Mouse (Mus musculus) liver, adult 2 months (tissue): ENCODE results near the gene Mgp. TPM values are rescaled to one million over a fixed set of nuclear protein-coding genes. Genes with fewer than 3 reads are reported as not detected.
A peak's percentile ranks its signal among the peaks of the same experiment; 100 is the strongest.

Source experiments
- DNase-seq: peaks from one replicate; pipeline ENCODE4 v3.0.0-alpha.2; 2011; ENCODE audit warnings: low read depth, low spot score; ENCODE audit errors: extremely low read depth
- H3K27ac ChIP-seq: fragments of 200-500 bp; replicated peaks from 2 replicates; pipeline ENCODE4 v1.5.1; 2012; ENCODE audit warnings: low read depth, mild to moderate bottlenecking, control low read depth, inconsistent platforms, low read length; ENCODE audit not compliant: insufficient read depth
- H3K27me3 ChIP-seq: fragments of 200-500 bp; 2 replicates; pipeline ENCODE4 v1.6.1; 2012; ENCODE audit warnings: mild to moderate bottlenecking, moderate library complexity, low read length, inconsistent platforms; ENCODE audit not compliant: control insufficient read depth, insufficient read depth
- H3K36me3 ChIP-seq: fragments of 200-500 bp; 2 replicates; pipeline ENCODE4 v1.6.1; 2012; ENCODE audit warnings: low read length, inconsistent platforms; ENCODE audit not compliant: control insufficient read depth, insufficient read depth
- H3K4me1 ChIP-seq: fragments of 200-500 bp; 2 replicates; pipeline ENCODE4 v1.6.1; 2011; ENCODE audit warnings: low read length; ENCODE audit not compliant: control insufficient read depth, insufficient read depth
- H3K4me3 ChIP-seq: fragments of 200-500 bp; 2 replicates; pipeline ENCODE4 v1.5.1; 2011; ENCODE audit warnings: low read depth, mild to moderate bottlenecking, control low read depth, low read length, moderate library complexity; ENCODE audit not compliant: insufficient read depth
- H3K79me2 ChIP-seq: fragments of 200-500 bp; 2 replicates; pipeline ENCODE4 v1.6.1; 2012; ENCODE audit warnings: inconsistent platforms, mild to moderate bottlenecking, low read length, moderate library complexity; ENCODE audit not compliant: control insufficient read depth, insufficient read depth
- H3K9ac ChIP-seq: fragments of 200-500 bp; 2 replicates; pipeline ENCODE4 v1.6.1; 2012; ENCODE audit warnings: low read depth, mild to moderate bottlenecking, control low read depth, inconsistent platforms, low read length
- CTCF ChIP-seq: fragments of 200-500 bp; IDR thresholded peaks from 2 replicates; pipeline ENCODE4 v1.5.1; 2011; ENCODE audit warnings: low read depth, low read length, control low read depth
- POLR2A ChIP-seq: fragments of 200-500 bp; IDR thresholded peaks from 2 replicates; pipeline ENCODE4 v1.6.1; 2011; ENCODE audit warnings: low read length, control low read depth; ENCODE audit not compliant: insufficient read depth; ENCODE audit errors: extremely low read depth
- WGBS: fragments of 180-500 bp; shearing (Covaris S2); methylation state at CpG from one replicate; pipeline ENCODE4 v1.1.7; 2018; 5-methylcytosine and 5-hydroxymethylcytosine counted together
- polyA plus RNA-seq: library from polyadenylated mRNA; depleted of rRNA; stranded (reverse); fragments of >200 nt; gene quantifications from 2 replicates; pipeline ENCODE4 v1.2.3, GENCODE M21; 2012
- total RNA-seq: library from RNA; depleted of rRNA; stranded (reverse); fragments of >200 nt; gene quantifications from 2 replicates; pipeline ENCODE4 v1.2.3, GENCODE M21; 2014

The Mgp gene
- total and polyA plus RNA-seq, 2 experiments: 7.3 to 10.0 TPM

DNA sequence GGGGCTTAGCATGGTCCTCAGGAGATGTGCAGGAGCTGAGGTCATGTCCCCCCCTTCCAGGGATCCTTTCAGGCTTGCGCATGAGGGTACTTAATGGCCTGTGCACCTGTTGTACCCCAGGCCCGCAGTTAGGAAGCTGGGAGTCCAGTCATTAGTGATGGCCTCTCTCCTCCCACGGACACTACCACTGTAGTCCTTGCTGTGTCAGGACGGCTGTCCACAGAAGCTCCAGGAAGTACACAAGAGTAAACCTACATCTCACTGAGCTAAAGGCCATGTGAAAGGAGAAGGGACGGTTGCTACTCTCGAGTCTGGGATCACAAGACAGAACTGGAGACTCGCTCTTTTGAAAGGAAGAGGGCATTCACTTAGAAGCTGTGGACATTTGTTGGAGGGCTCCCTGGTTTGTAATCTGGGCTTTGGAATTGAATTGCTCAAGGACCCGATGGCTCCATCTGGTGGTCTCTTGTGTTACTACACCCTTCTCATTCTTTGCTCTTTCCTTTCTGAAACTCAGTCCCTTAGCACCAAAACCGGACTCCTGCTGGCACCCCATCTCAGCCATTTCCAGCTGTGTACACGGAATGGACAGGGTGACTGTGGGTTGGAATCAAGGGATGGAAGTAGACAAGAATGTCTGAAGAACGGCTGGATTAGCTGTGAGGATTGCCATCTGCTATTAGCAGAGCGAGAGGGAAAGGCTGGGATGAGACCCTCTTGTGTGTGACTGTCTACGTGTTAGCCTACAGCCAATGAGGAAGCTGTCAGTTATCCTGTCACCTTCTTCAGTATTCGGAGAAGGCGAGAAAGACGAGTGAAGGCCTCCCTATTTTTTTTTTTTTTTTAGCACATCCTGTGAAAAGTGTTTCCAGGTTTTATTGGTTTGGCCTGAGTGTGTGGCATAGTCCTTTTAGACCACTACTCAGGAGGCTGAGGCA is 45.0 kb upstream of the Mgp start:
- no peaks in the 10 kb centered on the region for H3K79me2 ChIP-seq
- DNase-seq: peak; percentile 65
- no peak overlapping the region for H3K27ac ChIP-seq
- no peaks in the 10 kb centered on the region for H3K27me3 ChIP-seq
- no peak overlapping the region for H3K4me3 ChIP-seq
- peak overlapping the region; percentile 44; the same call in 1 of the 2 replicates for H3K9ac ChIP-seq
- peak; percentile 29 for TF ChIP-seq CTCF
- TF ChIP-seq POLR2A: no peak
- H3K4me1 ChIP-seq: peaks cover 17% of the 10 kb centered on the region
- H3K36me3 ChIP-seq: no peaks in the 10 kb centered on the region
- WGBS: 30% methylated on average over 16 of the region's 16 CpGs

DNA sequence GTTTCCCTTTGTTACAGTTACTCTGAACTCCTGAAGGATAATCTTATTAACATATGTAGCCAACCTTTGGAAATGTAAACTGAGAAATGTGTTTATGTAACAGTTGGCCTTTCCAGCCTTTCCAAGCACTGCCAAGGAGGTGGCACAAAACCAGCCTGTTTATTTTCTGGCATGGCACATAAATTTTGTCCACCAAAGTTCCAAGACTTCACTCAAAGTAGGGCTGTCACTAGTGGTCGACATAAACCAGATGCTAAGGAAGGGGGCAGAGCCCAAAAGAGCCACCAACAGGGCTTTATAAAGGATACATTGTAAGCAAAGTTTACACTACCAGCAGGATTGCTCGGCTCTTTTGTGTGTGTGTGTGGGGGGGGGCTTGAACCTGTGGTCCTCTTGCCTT is 42.3 kb upstream of the Mgp start:
- H3K79me2 ChIP-seq: no peaks in the 10 kb centered on the region
- WGBS: 17% methylated on average over 2 of the region's 2 CpGs
- TF ChIP-seq CTCF (no peak), POLR2A (no peak)
- H3K4me3 ChIP-seq: no peak overlapping the region
- H3K4me1 ChIP-seq: peaks cover 34% of the 10 kb centered on the region
- no peaks in the 10 kb centered on the region for H3K27me3 ChIP-seq
- peak; percentile 80 for DNase-seq
- peak overlapping the region; percentile 50 for H3K27ac ChIP-seq
- no peaks in the 10 kb centered on the region for H3K36me3 ChIP-seq
- no peak overlapping the region for H3K9ac ChIP-seq

DNA sequence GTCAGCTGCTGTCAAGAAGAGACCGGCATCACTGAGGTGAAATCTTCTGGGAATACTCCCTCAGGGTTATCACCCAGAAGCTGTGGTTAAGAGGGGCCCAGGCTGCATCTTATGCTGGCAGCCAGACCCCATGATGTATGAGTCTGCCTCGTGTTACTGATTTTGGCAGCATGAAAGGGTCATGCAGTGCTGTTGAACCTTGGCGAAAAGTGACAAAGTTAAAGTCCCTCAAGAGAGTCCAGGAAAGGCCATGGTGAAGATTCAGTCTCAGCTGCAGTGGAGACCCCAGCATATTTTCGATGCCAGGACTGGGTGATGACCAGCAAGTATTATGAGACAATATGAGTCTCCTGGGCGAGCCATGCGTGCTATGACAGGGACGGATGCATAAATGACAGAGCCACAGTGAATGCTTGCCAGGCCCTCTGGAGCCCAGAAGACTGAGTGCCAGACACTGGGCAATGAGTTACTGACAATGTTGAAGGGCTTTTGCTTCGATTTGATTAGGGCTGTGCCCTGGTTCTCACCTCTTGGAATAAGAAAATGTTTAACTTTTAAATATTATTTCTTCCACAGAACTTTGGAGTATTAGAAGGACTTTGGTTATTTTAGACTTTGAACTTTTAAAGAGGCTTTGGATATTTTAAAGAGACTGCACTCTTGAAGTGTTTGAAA is 40.2 kb upstream of the Mgp start:
- Histone ChIP-seq H3K4me3 (no peak overlapping the region), H3K4me1 (peaks cover 34% of the 10 kb centered on the region), H3K36me3 (no peaks in the 10 kb centered on the region), H3K9ac (peak overlapping the region; percentile 41; the same call in 1 of the 2 replicates), H3K27me3 (no peaks in the 10 kb centered on the region), H3K79me2 (no peaks in the 10 kb centered on the region), H3K27ac (peak overlapping the region; percentile 95)
- WGBS: 18% methylated on average over 8 of the region's 8 CpGs
- TF ChIP-seq POLR2A (no peak), CTCF (no peak)
- peak; percentile 91 for DNase-seq

DNA sequence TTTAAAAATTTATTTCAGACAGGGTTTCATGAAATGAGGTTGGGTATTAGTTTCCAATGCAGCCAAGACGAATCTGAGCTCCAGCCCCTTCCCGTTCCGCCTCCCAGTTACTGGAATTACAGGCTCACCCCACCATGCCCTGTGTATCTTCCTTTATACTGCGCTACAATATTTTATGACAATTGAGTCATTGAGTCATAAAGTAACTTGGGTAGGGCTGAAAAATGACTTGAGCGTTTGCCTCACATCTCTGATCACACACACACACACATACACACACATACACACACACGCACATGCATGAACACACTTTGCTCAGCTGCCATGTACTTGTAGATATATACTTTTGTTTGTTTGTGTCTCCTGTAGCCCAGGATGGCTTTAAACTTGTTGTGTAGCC is 38.6 kb upstream of the Mgp start:
- no peak for TF ChIP-seq CTCF
- no peak for TF ChIP-seq POLR2A
- 97% methylated on average over 6 of the region's 6 CpGs for WGBS
- Histone ChIP-seq H3K4me3 (no peak overlapping the region), H3K27me3 (no peaks in the 10 kb centered on the region), H3K36me3 (no peaks in the 10 kb centered on the region), H3K9ac (no peak overlapping the region), H3K79me2 (no peaks in the 10 kb centered on the region), H3K4me1 (peaks cover 27% of the 10 kb centered on the region), H3K27ac (peak overlapping the region; percentile 94)
- no peak for DNase-seq

DNA sequence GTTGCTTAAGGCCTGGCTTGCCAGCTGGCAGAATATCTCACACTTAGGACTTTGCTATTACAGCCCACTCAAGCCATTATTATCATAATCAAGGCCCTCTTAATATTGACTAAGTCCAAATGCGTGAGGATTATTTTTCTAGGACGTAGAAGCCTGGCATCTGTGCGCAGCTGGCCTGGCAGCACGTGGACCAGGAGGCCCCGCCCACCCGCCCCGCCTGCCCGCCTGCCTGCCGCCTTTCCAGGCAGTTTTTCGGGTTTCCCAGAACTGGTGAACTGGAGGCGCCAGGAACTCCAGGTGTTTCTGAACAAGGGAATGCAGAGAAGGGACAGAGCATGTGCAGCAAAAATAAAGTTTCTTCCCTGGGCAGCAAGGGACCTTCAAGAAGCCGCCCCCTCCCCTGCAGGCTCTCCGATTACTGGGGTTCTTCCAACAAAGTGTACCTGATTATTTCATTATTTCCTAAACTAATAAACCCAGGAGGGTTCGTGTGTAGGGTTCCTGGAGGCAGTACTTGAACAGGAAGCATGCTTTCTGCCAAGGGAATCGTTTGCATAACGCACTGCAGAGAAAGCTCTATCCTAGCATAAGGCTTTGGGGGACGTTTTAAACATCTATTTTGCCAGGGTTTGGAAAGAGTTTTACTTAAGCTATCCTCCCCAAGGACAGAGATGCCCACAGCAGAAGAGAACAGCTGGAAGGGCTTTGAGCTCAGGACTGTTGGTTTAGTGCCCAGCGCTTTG is 37.9 kb upstream of the Mgp start:
- Histone ChIP-seq H3K4me3 (no peak overlapping the region), H3K27ac (peak overlapping the region; percentile 94), H3K9ac (peak overlapping the region; percentile 54; the same call in 1 of the 2 replicates), H3K4me1 (peaks cover 27% of the 10 kb centered on the region), H3K27me3 (no peaks in the 10 kb centered on the region), H3K79me2 (no peaks in the 10 kb centered on the region), H3K36me3 (no peaks in the 10 kb centered on the region)
- 12% methylated on average over 18 of the region's 18 CpGs for WGBS
- peak; percentile 70 for DNase-seq
- no peak for TF ChIP-seq POLR2A
- TF ChIP-seq CTCF: no peak
